Mouse (Mus musculus) myocyte (in vitro differentiated cells): ENCODE results near the gene Mcemp1. TPM values are rescaled to one million over a fixed set of nuclear protein-coding genes. Genes with fewer than 3 reads are reported as not detected.
A peak's percentile ranks its signal among the peaks of the same experiment; 100 is the strongest.

ENCODE experiments used
- H3K27me3 ChIP-seq: one replicate; pipeline ENCODE4 v1.6.1; 2011; ENCODE audit not compliant: control insufficient read depth, insufficient read depth, insufficient read length
- H3K36me3 ChIP-seq: one replicate; pipeline ENCODE4 v1.6.1; 2011; ENCODE audit not compliant: control insufficient read depth, insufficient read depth
- H3K4me2 ChIP-seq: one replicate; pipeline ENCODE4 v1.6.1; 2011; ENCODE audit warnings: low read depth, control low read depth
- H3K4me3 ChIP-seq: one replicate; pipeline ENCODE4 v1.5.1; 2011; ENCODE audit warnings: mild to moderate bottlenecking, control low read depth, moderate library complexity
- H3K79me2 ChIP-seq: one replicate; pipeline ENCODE4 v1.6.1; 2011; ENCODE audit not compliant: control insufficient read depth, insufficient read depth
- H3ac ChIP-seq: one replicate; pipeline ENCODE4 v1.6.1; 2011; ENCODE audit not compliant: control insufficient read depth, insufficient read length
- CEBPB ChIP-seq: IDR thresholded peaks from 2 replicates; pipeline ENCODE4 v1.6.1; 2011; ENCODE audit warnings: mild to moderate bottlenecking, moderate library complexity; ENCODE audit not compliant: poor library complexity, insufficient read depth, severe bottlenecking
- E2F4 ChIP-seq: IDR thresholded peaks from one replicate; pipeline ENCODE4 v1.6.1; 2011; ENCODE audit warnings: mild to moderate bottlenecking, control low read depth, moderate library complexity; ENCODE audit not compliant: insufficient read depth
- MAX ChIP-seq: IDR thresholded peaks from one replicate; pipeline ENCODE4 v1.6.1; 2011; ENCODE audit warnings: low read depth, mild to moderate bottlenecking, control low read depth
- MYOD1 ChIP-seq, 3 experiments: IDR thresholded peaks; one replicate each; pipeline ENCODE4 v1.6.1; 2011; ENCODE audit warnings: control low read depth in 2 of 3, low read depth in 2 of 3, mild to moderate bottlenecking in 2 of 3, moderate library complexity in 1 of 3; ENCODE audit not compliant: insufficient read length in 2 of 3, control insufficient read depth in 1 of 3
- MYOG ChIP-seq, 3 experiments: IDR thresholded peaks; one replicate each; pipeline ENCODE4 v1.6.1; 2011; ENCODE audit warnings: control low read depth in 2 of 3, low read depth in 2 of 3, mild to moderate bottlenecking in 2 of 3; ENCODE audit not compliant: insufficient read length in 2 of 3, control insufficient read depth in 1 of 3, insufficient read depth in 1 of 3
- POLR2A ChIP-seq: IDR thresholded peaks from one replicate; pipeline ENCODE4 v1.6.1; 2011; ENCODE audit warnings: low read depth, mild to moderate bottlenecking, control low read depth, moderate library complexity; ENCODE audit not compliant: insufficient read length
- POLR2AphosphoS2 ChIP-seq: IDR thresholded peaks from one replicate; pipeline ENCODE4 v1.6.1; 2011; ENCODE audit warnings: low read depth, control low read depth; ENCODE audit not compliant: insufficient read length
- REST ChIP-seq: IDR thresholded peaks from one replicate; pipeline ENCODE4 v1.6.1; 2011; ENCODE audit warnings: mild to moderate bottlenecking, control low read depth, moderate library complexity; ENCODE audit not compliant: insufficient read depth, insufficient read length
- SRF ChIP-seq: IDR thresholded peaks from one replicate; pipeline ENCODE4 v1.6.1; 2011; ENCODE audit warnings: low read depth; ENCODE audit not compliant: control insufficient read depth, insufficient read length
- TCF12 ChIP-seq: IDR thresholded peaks from one replicate; pipeline ENCODE4 v1.6.1; 2011; ENCODE audit warnings: mild to moderate bottlenecking, control low read depth; ENCODE audit not compliant: poor library complexity, insufficient read depth, severe bottlenecking
- TCF3 ChIP-seq: IDR thresholded peaks from one replicate; pipeline ENCODE4 v1.6.1; 2011; ENCODE audit warnings: low read depth, control low read depth; ENCODE audit not compliant: insufficient read length
- USF1 ChIP-seq: IDR thresholded peaks from one replicate; pipeline ENCODE4 v1.6.1; 2011; ENCODE audit warnings: low read depth, mild to moderate bottlenecking, control low read depth, moderate library complexity
- polyA plus RNA-seq: library from polyadenylated mRNA; unstranded; fragments of >200 nt; fragmentation: generic; extraction: Trizol; gene quantifications from one replicate; pipeline ENCODE4 v1.2.1, GENCODE M21; 2012; ENCODE audit warnings: missing spikeins

The Mcemp1 gene
- polyA plus RNA-seq, 1 experiment: not detected

- peak within 1 kb of the TSS; percentile 67 for H3K4me2 ChIP-seq
- H3ac ChIP-seq: no peak within 1 kb of the TSS
- H3K27me3 ChIP-seq: peaks cover 5% of the 10 kb centered on the region
- TF ChIP-seq POLR2AphosphoS2 (no peak), MYOG (IDR thresholded peaks at IDR 0.05; ENCODE audit: control insufficient read depth in 1 of 3, insufficient read depth in 1 of 3, insufficient read length in 2 of 3, low read depth in 2 of 3) (no peak), MAX (no peak), SRF (no peak), TCF3 (no peak)
- peaks cover 5% of the 10 kb centered on the region for H3K79me2 ChIP-seq
- no peaks in the 10 kb centered on the region for H3K36me3 ChIP-seq
- peak within 1 kb of the TSS; percentile 18 for H3K4me3 ChIP-seq
Measured at GRCm38 (mm10) chr8:3671980-3672491, 6.5 kb downstream of the Mcemp1 start, which contains the start of gene Fcor. Fcor (minus strand) TSS chr8:3672362.

DNA sequence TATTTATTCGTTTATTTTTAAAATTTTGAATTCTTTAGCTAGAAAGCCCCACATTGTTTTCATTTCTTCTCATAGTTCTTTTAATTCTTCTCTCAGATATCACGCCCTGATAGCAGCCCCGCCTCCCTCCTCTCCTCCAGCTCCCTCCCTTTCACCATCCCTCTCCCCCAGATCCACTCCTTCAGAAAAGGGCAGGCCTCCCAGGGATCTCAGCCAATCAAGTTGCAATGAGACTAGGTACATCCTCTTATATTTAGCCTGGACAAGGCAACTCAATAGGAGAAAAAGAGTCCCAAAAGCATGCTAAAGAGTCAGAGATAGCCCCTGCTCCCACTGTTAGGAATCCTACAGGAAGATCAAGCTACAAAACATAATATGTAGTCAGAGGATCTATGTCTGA lies 9.1 kb downstream of the Mcemp1 start:
- TF ChIP-seq TCF3 (no peak), MYOD1 (IDR thresholded peaks at IDR 0.05; ENCODE audit: control insufficient read depth in 1 of 3, insufficient read length in 2 of 3, low read depth in 2 of 3) (no peak), CEBPB (no peak), USF1 (no peak), MAX (no peak), E2F4 (no peak), SRF (no peak), TCF12 (no peak), POLR2A (no peak), POLR2AphosphoS2 (no peak), REST (no peak), MYOG (IDR thresholded peaks at IDR 0.05; ENCODE audit: control insufficient read depth in 1 of 3, insufficient read depth in 1 of 3, insufficient read length in 2 of 3, low read depth in 2 of 3) (no peak)
- Histone ChIP-seq H3ac (no peak overlapping the region), H3K79me2 (peaks cover 26% of the 10 kb centered on the region), H3K4me2 (no peak overlapping the region), H3K27me3 (no peaks in the 10 kb centered on the region), H3K36me3 (peaks cover 4% of the 10 kb centered on the region), H3K4me3 (no peak overlapping the region)

- Histone ChIP-seq H3K4me3 (peak within 1 kb of the TSS; percentile 83), H3ac (peak within 1 kb of the TSS; percentile 15), H3K27me3 (no peaks in the 10 kb centered on the region), H3K36me3 (peaks cover 11% of the 10 kb centered on the region), H3K79me2 (peaks cover 26% of the 10 kb centered on the region), H3K4me2 (peak within 1 kb of the TSS; percentile 82)
- TF ChIP-seq USF1 (peak; percentile 28), MYOG (IDR thresholded peaks at IDR 0.05; ENCODE audit: control insufficient read depth in 1 of 3, insufficient read depth in 1 of 3, insufficient read length in 2 of 3, low read depth in 2 of 3) (peak in 1 of 3 experiments; percentile 34), E2F4 (no peak), POLR2AphosphoS2 (peak; percentile 79), SRF (no peak), POLR2A (peak; percentile 83)
Measured at GRCm38 (mm10) chr8:3676131-3676992, 10.8 kb downstream of the Mcemp1 start, which contains the start of gene Trappc5. Trappc5 (plus strand) TSS chr8:3676299.

GRCm38 (mm10) chr8:3676993-3677579 lies 11.5 kb downstream of the Mcemp1 start:
- Histone ChIP-seq H3ac (peak overlapping the region; percentile 15), H3K36me3 (peaks cover 12% of the 10 kb centered on the region)
- TF ChIP-seq USF1 (no peak), MYOG (IDR thresholded peaks at IDR 0.05; ENCODE audit: control insufficient read depth in 1 of 3, insufficient read depth in 1 of 3, insufficient read length in 2 of 3, low read depth in 2 of 3) (no peak), CEBPB (no peak), E2F4 (no peak)

DNA sequence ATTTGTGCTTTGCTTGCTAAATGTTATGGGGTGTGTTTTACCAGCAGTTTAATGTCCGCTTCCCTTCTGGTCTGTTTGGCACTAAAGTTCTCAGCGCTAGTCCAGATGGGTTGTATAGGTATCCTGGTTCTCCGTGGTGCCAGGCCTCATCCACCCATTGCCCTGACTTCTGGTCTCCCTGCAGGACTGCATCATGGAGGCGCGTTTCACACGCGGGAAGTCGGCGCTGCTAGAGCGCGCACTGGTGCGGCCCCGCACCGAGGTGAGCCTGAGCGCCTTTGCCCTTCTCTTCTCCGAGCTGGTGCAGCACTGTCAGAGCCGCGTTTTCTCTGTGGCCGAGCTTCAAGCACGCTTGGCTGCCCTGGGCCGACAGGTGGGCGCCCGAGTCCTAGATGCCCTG lies 13.3 kb downstream of the Mcemp1 start:
- Histone ChIP-seq H3K27me3 (no peaks in the 10 kb centered on the region), H3K4me3 (no peak overlapping the region), H3K36me3 (peaks cover 12% of the 10 kb centered on the region), H3K4me2 (no peak overlapping the region), H3K79me2 (peaks cover 26% of the 10 kb centered on the region), H3ac (no peak overlapping the region)
- TF ChIP-seq POLR2A: no peak
- no peak for TF ChIP-seq CEBPB
- TF ChIP-seq MYOG (IDR thresholded peaks at IDR 0.05; ENCODE audit: control insufficient read depth in 1 of 3, insufficient read depth in 1 of 3, insufficient read length in 2 of 3, low read depth in 2 of 3): no peak
- no peak for TF ChIP-seq MAX
- TF ChIP-seq E2F4: no peak
- TF ChIP-seq USF1: no peak
- no peak for TF ChIP-seq REST
- TF ChIP-seq TCF3: no peak
- TF ChIP-seq POLR2AphosphoS2: no peak
- TF ChIP-seq SRF: no peak
- TF ChIP-seq MYOD1 (IDR thresholded peaks at IDR 0.05; ENCODE audit: control insufficient read depth in 1 of 3, insufficient read length in 2 of 3, low read depth in 2 of 3): no peak
- TF ChIP-seq TCF12: no peak

More at GRCm38 (mm10) chr8:3676993-3677579, 11.5 kb downstream of the Mcemp1 start:
- H3K27me3 ChIP-seq: no peaks in the 10 kb centered on the region
- peaks cover 26% of the 10 kb centered on the region for H3K79me2 ChIP-seq
- H3K4me3 ChIP-seq: peak overlapping the region; percentile 83
- H3K4me2 ChIP-seq: peak overlapping the region; percentile 78
